Mouse (Mus musculus): ENCODE results near the gene Gm10322. TPM values are rescaled to one million over a fixed set of nuclear protein-coding genes. Genes with fewer than 3 reads are reported as not detected.

Gm10322 gene
- total RNA-seq, 2 experiments from 2014 or later = not detected

GRCm38 (mm10) chr10:59642659-59643377 lies 27.0 kb downstream of the Gm10322 start:
- no peak for DNase-seq
- intact Hi-C loops (cut with DNase I; ENCODE audit: low total_unique reads) = no loop called here

GRCm38 (mm10) chr10:59643645-59644044 lies 27.8 kb downstream of the Gm10322 start:
- intact Hi-C loops (cut with DNase I; ENCODE audit: low total_unique reads) = no loop called here
- no peak for DNase-seq

GRCm38 (mm10) chr10:59644710-59645109 lies 28.8 kb downstream of the Gm10322 start:
- intact Hi-C loops (cut with DNase I; ENCODE audit: low total_unique reads) = no loop called here

GRCm38 (mm10) chr10:59645153-59645552 lies 29.3 kb downstream of the Gm10322 start:
- intact Hi-C loops (cut with DNase I; ENCODE audit: low total_unique reads) = no loop called here
- no peak for DNase-seq

More at GRCm38 (mm10) chr10:59644710-59645109, 28.8 kb downstream of the Gm10322 start:
- no peak for DNase-seq

GRCm38 (mm10) chr10:59646821-59647378 lies 31.0 kb downstream of the Gm10322 start:
- DNase-seq = no peak
- intact Hi-C loops (cut with DNase I; ENCODE audit: low total_unique reads) = no loop called here

GRCm38 (mm10) chr10:59656799-59657198 lies 40.9 kb downstream of the Gm10322 start:
- intact Hi-C loops (cut with DNase I; ENCODE audit: low total_unique reads) = no loop called here
- DNase-seq = no peak

GRCm38 (mm10) chr10:59664765-59665164 lies 48.9 kb downstream of the Gm10322 start:
- intact Hi-C loops (cut with DNase I; ENCODE audit: low total_unique reads) = no loop called here

GRCm38 (mm10) chr10:59665503-59666291 lies 49.8 kb downstream of the Gm10322 start:
- intact Hi-C loops (cut with DNase I; ENCODE audit: low total_unique reads) = no loop called here
- DNase-seq = no peak

More at GRCm38 (mm10) chr10:59664765-59665164, 48.9 kb downstream of the Gm10322 start:
- no peak for DNase-seq

Other genes with a start within 250 kb of the Gm10322 start
- 100 to 1,000 TPM; 106 to 119 TPM for gene Gm10273, start 220.4 kb upstream of the Gm10322 start, total RNA-seq (2021)
- gene Pla2g12b, start 212.4 kb upstream of the Gm10322 start, total RNA-seq (2021) = under 1 TPM in 1 of 2 experiments, not detected in 1; 0.45 TPM
- under 1 TPM; 0.51 to 0.58 TPM for gene Oit3, start 174.3 kb upstream of the Gm10322 start, total RNA-seq (2021)
- gene Mcu, start 629 bp downstream of the Gm10322 start, total RNA-seq (2021) = 10 to 100 TPM; 51.0 to 51.1 TPM
- 10 to 100 TPM; 63.7 to 70.3 TPM for gene Micu1, start 86.4 kb downstream of the Gm10322 start, total RNA-seq (2021)